Mouse (Mus musculus): Measurements from ENCODE around the gene Lurap1l.

DNA sequence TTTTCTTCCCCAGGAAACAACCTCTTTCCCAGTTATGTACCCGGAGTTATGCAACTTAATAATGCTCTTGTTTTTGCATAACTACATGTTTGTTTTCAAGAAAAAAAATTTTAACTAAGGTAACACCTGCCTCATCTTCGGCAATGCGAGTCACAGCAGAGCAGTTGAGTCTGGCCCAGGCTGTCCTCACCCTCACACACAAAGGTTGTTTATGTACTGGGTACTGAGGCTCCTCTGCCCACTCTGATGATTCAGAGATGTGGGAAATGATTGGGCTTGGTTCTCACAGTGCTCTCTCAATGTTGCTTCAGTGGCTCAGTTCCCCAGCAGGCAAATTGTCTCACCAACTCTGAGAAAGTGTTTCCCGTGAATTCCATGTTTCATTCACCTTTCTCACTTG, 23.8 kb upstream of the Lurap1l start:
- TF ChIP-seq POLR2A (IDR thresholded peaks at IDR 0.05; ENCODE audit: low read depth, low read length) (no peak), CTCF (IDR thresholded peaks at IDR 0.05; ENCODE audit: extremely low read depth, insufficient read length, insufficient replicate concordance, low read depth, low read length) (no peak)

Measured in small intestine, adult 2 months (tissue).